Mouse (Mus musculus): ENCODE measurements around the gene Tead2.
"Not testable (repeated sequence)": the region's sequence is repeated elsewhere in the genome, so short reads cannot be mapped to it uniquely, and the experiment has no call there.

The Tead2 gene

DNA sequence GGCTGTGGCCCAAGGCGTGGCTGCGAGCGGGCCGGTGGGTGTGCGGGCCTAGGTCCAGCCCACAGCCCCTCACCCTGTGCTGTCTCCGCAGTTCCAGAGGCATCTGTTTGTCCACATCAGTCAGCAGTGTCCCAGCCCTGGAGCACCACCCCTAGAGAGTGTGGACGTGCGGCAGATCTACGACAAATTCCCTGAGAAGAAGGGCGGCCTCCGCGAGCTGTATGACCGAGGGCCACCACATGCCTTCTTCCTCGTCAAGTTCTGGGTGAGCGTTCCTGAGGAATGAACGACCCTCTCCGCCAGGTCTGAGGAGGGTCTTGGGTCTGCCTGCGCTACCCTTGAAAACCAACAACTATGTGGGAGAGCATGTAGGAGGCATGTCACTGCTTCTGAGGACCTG is 13.0 kb downstream of the Tead2 start:
- no peak for DNase-seq (ENCODE audit: low spot score in 2 of 2)

- no peak for DNase-seq (ENCODE audit: low spot score in 2 of 2)
Observed at GRCm38 (mm10) chr7:45229046-45229445, 13.5 kb downstream of the Tead2 start.

DNA sequence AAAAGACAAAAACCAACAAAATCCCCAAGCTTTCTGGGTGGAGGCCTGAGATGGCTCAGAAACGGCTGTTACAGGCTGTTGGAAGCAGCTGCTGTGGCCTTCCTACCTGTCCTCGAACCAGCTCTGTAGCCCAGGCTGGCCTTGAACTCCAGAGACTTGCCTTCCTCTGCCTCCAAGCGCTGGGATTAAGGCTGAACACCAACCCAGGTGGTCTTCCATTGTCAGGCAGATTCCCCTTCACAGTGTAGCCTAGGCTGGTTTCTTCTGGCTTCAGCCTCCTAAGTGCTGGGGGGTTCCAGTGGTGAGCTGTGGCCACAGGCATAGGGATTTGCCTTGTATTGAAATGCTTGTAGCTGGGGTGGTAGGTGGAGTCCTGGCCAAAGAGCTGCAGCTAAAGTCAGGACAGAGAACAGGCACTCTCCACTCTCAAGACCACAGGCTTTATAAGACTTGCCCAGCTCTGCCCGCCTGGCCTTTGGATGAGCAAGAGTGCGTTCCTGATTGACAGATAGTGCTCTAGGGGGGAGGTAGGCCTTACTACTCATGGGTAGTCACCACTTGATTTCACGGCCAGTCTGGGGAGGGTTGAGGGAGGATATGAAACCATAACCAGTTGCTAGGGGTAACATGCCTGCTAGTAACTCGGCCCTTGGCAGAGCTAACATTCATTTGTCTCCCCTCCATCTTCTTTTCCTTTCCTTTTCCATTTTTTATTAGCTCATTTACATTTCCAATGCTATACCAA is 14.1 kb downstream of the Tead2 start:
- peak; percentile 80 to 85 for DNase-seq (ENCODE audit: low spot score in 2 of 2)

DNA sequence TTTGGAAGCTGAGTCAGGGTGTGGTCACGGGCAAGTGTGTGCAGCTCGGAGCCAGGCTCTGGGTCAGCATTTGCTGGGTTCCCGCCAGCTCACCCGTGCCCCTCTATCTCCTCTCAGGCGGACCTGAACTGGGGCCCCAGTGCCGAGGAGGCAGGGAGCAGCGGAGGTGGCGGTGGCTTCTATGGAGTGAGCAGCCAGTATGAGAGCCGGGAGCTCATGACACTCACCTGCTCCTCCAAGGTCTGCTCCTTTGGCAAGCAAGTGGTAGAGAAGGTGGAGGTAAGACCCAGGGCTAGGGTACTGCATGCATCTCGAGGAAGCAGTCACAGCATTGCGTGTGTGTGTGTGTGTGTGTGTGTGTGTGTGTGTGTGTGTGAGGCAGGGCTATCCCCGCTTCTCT is 15.6 kb downstream of the Tead2 start:
- DNase-seq (ENCODE audit: low spot score in 2 of 2) = no peak

DNA sequence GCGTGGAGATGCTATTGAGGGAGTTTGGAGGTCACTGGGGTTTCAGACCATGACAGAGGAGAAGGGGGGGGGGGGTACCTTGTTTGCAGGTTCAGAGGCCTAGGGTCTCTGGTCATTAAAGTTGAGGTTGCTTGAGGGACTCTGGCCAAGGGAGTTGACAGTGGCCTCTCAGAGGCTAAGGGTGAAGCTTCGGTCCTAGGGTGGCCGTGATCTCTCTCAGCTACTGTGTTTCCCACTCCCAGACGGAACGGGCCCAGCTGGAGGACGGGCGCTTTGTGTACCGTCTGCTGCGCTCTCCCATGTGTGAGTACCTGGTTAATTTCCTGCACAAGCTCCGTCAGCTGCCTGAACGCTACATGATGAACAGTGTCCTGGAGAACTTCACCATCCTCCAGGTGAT is 16.4 kb downstream of the Tead2 start:
- no peak for DNase-seq (ENCODE audit: low spot score in 2 of 2)

DNA sequence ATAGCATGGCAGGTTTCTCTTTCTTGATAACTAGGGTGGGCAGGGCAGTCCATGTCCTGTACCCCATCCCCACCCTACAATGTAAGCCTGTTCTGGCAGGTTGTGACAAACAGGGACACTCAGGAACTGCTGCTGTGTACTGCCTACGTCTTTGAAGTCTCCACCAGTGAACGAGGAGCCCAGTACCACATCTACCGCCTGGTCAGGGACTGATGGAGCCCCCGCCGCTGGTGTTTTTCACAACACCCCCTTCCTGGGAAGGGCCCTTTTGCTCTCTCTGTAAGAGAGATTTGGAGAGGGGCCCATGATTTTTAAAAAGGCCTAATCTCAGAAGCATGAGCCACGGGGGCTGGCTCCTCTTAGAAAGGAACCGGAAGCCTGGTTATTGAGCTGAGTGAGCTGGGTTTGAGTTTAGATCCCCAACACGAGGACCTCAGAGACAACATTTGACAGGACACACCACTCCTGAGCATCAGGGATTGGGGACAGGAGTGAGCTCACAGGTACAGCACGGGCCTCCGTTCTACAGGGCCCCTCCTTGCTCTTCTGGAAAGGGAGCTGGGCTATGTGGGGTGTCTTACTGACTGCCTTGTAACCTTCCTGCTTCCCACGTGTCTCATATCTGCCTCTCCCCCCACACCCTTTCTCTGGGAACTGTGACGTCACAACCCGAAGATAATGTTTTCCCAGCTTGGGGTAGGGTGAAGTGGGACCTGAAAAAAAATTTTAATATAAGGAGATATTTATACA is 17.3 kb downstream of the Tead2 start:
- DNase-seq (ENCODE audit: low spot score in 2 of 2) = no peak

DNA sequence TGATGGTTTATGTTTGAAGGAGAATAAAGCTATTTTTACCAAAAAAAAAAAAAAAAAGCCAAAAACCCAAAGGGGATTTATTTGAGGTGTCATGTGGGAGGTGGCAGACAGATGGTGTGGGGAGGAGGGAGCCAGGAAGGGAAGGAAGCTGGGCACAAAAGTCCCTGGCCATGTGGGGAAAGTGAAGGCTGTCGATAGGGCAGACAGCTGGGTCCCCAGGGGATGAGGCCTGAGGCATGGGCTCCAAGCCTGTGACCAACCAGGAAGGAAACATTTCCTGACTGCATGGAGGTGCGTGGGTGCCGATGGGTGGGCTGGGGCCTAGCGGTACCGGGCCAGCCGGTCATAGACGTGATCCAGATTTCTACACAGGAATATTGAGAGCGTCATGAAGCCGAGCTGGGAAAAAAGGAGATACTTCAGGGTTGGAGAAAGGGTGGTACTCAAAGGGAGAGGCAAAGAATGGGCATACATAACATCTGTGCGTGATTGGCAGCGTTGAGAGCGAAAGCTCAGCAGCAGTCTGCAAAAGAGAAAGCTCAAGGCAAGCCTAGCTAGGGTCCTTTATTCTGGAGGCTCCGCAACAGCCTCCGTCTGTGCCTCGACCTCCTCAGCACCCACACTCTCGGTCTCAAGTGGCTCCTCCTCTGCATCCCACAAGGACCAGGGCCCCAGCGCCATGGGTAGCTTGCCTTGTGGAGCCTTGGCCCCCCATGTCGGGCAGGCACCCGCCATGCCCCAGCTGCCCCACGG is 18.2 kb downstream of the Tead2 start:
- DNase-seq (ENCODE audit: low spot score in 2 of 2) = peak; percentile 65 to 69

- peak in 1 of 2 experiments; percentile 29 for DNase-seq (ENCODE audit: low spot score in 2 of 2)
Observed at GRCm38 (mm10) chr7:45234333-45234841, 18.8 kb downstream of the Tead2 start.

DNA sequence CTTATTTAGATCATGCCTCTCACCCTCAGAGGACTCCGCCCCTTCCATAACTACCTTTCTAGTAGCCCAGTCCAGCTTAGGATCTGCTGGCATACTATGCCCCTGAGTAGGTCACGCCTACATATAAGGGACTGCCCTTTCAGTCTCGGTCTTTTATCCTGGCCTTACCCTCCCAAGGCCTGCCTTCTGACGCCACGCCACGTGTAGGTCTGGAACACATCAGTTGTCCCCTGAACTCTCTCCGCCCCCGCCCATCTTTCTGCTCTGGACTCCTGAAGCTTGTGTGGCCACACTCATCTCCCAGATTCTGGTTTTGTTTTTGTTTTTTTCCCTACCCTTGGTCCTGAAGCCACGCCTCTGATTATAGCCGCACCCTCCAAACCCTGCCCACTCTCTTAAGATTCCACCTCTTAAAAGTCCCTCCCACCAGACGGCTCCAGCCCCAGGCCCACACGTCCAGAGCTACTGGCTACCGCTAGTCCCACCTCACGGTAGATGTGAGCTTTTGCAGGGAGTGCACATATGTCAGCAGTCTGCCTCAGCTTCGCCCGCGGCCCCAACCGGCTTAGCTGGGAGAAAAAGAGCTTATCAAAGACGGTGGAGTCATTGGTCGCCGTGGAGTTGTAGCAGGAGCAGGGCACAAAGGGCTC is 19.5 kb downstream of the Tead2 start:
- no peak for DNase-seq (ENCODE audit: low spot score in 2 of 2)

GRCm38 (mm10) chr7:45235656-45236180 is 20.2 kb downstream of the Tead2 start:
- DNase-seq (ENCODE audit: low spot score in 2 of 2) = no peak

DNA sequence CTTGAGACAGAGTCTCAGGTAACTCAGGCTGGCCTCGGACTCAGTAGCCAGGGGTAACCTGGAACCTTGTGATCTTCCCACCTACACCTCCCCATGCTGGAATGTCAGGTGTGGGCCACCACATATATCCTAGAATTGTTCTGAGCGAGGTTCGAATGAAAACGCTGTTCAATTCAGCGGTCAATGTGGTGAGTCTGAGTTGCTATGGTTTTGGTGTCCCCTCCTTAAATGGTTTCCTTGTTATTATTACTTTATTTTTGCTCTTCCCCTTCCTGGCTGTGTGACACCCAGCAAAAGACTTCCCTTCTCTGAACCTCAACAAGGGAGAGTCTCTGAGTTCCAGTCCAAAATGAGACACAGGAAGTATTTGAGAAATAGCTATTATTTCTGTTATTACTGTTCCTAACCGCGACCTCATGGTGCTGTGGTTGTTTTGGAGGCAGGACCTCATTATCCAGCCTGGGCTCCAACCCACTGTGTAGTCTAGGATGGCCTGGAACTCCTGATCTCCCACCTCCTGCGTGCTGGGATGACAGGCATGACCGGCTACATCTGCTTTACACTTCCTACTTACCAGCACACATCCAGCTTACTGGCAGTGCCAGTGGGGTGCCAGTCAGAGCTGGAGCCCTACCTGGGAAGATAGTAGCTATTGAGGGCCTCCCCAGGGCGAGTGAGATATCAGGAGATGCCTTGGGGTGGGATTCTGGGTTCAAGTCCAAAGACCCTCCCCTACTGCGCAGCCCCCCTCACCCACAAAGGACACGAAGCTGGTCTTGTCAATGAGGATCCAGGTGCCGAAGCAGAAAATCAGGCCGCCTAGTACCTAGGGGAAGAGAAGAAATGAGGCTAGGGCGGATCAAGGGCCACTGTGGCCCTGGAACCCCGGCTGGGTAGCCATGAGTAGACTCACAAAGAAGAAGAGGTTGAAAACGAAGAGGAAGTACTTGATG is 22.5 kb downstream of the Tead2 start:
- peak in 1 of 2 experiments; percentile 34 for DNase-seq (ENCODE audit: low spot score in 2 of 2)

GRCm38 (mm10) chr7:45238723-45239496 is 23.4 kb downstream of the Tead2 start, which contains the start of gene Cd37:
Cd37 (minus strand) TSS chr7:45239115.
- peak; percentile 93 for DNase-seq (ENCODE audit: low spot score in 2 of 2)

DNA sequence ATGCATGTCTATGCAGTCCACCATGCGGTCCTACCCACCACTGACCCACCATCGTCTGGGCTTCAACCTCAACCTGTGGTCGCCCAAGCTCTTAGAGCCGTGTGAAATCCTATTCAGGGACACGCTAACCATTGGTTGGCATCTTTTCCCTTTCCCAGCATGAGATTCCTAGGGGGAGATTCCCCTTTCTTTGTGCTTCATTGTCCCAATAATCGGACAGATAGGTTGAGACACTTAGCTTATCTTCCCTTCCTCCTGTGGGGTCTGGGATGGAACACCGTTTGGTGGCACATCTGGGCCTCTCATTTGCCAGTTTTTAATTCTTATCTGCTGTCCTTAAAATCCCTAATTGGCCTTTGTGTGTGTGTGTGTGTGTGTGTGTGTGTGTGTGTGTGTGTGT is 24.6 kb downstream of the Tead2 start:
- no peak for DNase-seq (ENCODE audit: low spot score in 2 of 2)

- no peak for DNase-seq (ENCODE audit: low spot score in 2 of 2)
Observed at GRCm38 (mm10) chr7:45240633-45241388, 25.3 kb downstream of the Tead2 start, which contains the start of gene Slc6a16. Slc6a16 (plus strand) TSS chr7:45241085.

- no peak for DNase-seq (ENCODE audit: low spot score in 2 of 2)
Observed at GRCm38 (mm10) chr7:45241389-45241749, 25.8 kb downstream of the Tead2 start.

DNA sequence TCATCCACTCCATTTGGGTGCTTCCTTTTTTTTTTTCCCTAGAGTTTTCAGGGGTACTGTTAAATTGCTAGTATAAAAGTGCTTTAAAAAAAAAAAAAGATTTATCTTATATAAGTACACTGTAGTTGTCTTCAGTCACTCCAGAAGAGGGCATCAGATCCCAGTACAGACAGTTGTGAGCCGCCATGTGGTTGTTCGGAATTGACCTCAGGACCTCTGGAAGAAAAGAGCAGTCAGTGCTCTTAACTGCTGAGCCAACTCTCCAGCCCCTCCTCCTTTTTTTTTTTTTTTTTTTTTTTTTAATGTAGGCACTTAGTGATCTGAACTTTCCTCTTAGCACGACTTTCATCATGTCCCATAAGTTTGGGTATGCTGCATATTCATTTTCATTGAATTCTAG is 32.1 kb downstream of the Tead2 start:
- DNase-seq (ENCODE audit: low spot score in 2 of 2) = no peak

DNA sequence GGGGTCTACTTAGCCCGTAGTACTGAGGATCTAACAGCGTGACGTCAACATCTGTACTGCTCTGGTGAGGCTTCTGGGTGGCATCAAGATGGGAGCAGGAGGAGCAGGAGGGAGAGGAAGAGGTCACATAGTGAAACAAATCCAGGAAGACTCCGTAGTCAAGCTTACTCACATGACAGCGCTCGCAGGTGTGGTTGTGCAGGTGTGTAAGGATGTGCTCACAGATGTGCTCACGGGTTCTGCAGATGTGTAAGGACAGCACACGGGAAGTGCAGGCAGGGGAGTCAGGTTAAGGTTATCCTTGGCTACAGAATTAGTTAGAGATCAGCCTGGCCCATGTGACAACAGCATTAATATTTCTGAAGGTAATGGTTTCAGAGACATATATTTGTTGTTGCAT is 38.3 kb downstream of the Tead2 start:
- no peak for DNase-seq (ENCODE audit: low spot score in 2 of 2)

GRCm38 (mm10) chr7:45255822-45256221 is 40.3 kb downstream of the Tead2 start:
- not testable (repeated sequence) for DNase-seq (ENCODE audit: low spot score in 2 of 2)

Data from spleen, postnatal 36 days (tissue).